Mouse (Mus musculus) gonadal fat pad, adult 2 months (tissue): Measurements from ENCODE around the gene Lix1l. TPM values are rescaled to one million over a fixed set of nuclear protein-coding genes. Genes with fewer than 3 reads are reported as not detected.
"Not testable (repeated sequence)": the region's sequence is repeated elsewhere in the genome, so short reads cannot be mapped to it uniquely, and the experiment has no call there.

Experiments used
- DNase-seq: peaks from one replicate; pipeline ENCODE4 v3.0.0-alpha.2; 2012; ENCODE audit warnings: low read depth
- polyA plus RNA-seq: library from polyadenylated mRNA; depleted of rRNA; stranded (reverse); fragments of >200 nt; gene quantifications from 2 replicates; pipeline ENCODE4 v1.2.3, GENCODE M21; 2012

The Lix1l gene
- polyA plus RNA-seq, 1 experiment, result 20.6 TPM

DNA sequence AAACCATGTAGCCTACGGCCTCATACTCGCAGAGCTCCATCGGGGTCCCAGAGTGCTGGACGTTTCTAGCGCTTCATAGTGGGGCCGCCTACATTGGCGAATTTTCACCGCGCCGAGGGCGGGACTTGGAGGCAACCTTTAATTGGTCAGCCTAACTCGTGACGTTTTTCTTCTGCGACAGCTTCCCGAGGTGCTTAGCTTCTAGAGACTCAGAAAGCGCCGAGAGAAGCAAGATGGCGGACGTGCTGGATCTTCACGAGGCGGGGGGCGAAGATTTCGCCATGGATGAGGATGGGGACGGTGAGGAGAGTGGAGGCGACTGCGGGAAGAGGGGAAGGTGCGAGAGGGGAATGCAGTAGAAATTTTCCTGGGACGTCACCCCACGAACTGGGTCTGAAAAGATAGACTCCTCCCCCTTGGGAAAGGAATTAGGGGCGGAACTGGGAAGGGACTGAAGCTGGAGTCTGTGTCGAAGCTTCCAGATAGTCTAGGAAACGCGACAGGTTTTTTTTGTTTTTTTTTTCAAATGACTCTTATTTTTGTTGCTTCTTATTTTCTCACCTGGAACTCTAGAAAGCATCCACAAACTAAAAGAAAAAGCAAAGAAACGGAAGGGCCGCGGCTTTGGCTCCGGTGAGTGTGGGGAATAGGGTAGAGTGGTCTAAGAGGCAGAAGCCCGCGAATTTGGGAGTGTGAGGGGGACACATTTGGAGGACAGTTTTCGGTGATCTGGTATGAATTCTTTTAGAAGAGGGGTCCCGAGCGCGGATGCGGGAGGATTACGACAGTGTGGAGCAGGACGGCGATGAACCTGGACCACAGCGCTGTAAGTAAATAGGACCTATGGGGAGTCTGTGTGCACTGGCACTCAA lies 29.0 kb downstream of the Lix1l start, which contains the start of gene Rbm8a:
Rbm8a (plus strand) TSS at position 205 of the 872 bp plus-strand sequence.
- DNase-seq, result peak; percentile 84

DNA sequence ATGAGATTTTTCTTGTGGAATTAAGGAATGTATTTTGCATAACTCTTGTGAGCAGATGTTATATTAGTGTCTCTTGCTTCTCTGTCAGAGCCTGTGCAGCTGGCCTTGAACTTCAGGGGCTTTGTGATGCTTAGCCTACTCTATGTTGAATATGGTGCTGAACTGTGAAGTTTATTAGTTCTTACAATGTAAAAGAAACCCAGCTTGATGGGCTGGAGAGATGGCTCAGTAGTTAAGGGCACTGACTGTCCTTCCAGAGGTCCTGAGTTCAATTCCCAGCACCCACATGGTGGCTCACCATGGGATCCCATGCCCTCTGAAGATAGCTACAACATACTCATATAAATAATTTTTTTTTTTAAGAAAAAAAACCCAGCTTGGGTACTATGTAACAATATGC lies 31.1 kb downstream of the Lix1l start:
- no peak for DNase-seq

DNA sequence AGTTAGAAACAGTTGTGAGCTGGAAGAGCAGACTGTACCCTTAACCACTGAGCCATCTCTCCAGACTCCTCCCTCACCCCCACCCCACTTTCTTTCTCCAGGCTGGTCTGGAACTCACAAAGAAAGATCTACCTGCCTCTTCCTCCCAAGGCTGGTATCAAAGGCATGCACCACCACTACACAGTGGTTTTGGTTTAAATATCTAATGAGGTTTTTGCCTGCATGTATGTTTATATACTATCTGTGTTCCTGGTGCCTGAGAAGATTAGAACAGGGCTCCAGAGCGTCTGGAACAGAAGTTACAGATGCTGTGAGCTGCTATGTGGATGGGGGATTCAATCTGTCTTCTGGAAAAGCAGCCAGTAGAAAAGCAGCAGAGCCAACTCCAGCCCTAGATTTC lies 33.1 kb downstream of the Lix1l start:
- no peak for DNase-seq

DNA sequence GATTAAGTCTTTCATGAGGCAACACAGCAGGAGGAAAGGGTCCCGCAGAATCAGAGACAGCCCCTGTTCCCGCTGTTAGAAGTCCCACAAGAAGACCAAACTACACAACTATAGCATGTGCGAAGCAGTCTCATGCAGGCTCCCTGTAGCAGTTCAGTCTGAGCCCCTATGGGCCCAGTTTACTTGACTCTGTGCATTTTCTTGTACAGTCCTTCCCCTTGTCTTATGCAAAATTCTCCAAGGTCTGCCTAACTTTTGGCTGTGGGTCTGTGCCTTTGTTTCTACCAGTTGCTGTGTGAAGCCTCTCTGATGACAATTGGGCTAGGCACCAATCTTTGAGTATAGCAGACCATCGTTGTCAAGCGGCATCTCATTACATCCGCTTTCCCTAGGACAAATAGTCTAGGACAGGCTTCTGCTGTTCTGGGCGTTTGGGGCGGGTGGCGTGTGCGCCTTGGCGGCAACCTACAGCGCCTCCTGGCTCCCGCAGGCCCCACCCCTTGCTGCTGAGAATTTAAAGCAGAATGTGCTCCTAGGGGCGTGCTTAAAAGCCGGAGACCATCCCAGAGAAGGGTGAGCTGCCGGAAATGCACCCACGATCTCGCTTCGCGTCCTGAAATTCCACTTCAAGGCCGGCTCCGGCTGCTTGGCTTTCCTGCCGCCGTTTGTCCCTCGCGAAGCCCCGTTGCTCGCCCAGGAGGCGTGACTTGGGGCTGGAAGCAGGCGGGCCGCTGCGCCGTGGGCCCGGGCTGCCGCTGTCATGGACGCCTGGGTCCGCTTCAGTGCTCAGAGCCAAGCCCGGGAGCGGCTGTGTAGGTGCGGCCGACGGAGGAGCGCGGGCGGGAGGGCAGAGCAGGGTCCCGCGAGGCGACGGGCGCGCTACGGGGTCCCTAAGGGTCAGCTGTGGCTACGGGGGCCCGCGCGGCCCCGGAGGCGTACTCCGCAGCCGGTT lies 34.3 kb downstream of the Lix1l start, which contains the start of the genes Pex11b and Gm42957:
Pex11b (plus strand) TSS at position 449 of the 952 bp plus-strand sequence.
Gm42957 (plus strand) TSS at position 547 of the 952 bp plus-strand sequence.
- peak; percentile 49 for DNase-seq

DNA sequence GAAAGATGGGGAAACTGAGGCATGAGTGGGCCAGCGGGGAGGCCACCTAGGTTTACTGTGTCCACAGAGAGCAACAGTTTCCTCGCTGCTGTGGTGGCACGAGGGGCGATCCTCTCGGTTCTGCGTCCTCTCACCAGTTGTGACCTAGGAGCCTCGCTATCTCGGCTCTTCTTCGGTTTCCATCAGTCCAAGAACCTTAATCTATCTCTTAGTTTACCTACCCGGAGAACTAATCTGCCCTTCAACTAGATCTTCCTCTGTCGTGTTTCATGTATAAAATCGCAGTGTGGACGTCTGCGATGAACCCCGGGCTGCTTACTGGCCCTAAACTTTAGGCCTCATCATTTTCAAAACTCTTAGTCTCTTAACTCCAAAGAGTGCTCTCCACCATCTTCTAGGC lies 35.0 kb downstream of the Lix1l start:
- no peak for DNase-seq

DNA sequence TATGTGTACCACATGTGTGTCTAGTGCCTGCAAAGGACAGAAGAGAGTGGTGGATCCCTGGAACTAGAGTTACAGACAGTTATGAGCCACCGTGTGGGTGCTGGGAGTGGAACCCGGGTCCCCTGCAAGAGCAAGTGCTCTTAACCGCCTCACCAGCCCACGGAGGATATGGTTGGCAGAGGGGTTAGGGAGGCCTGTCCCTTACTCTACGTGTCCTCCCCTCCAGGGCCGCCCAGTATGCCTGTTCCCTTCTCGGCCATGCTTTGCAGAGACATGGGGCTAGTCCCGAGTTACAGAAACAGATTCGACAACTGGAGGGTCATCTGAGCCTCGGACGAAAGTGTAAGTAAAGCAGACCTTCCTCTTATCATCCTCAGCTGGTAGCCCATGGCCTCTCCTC lies 35.5 kb downstream of the Lix1l start:
- DNase-seq, result no peak

DNA sequence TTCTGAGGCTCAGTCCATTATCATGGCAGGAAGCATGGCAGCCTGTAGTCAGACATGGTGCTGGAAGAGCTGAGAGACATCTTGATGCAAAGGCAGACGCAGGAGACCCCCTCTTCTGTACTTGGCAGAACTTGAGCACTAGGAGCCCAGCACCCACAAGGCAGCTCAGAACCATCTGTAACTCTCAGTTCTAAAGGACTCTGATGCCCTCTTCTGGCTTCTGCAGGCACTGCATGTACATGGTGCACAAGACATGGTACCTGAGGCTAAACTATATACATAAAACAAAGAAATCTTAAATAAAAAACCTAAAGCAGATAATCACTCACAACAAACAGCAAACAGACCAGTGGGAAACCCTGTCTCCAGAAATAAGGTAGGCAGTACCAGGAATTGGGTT lies 38.3 kb downstream of the Lix1l start:
- DNase-seq, result no peak

DNA sequence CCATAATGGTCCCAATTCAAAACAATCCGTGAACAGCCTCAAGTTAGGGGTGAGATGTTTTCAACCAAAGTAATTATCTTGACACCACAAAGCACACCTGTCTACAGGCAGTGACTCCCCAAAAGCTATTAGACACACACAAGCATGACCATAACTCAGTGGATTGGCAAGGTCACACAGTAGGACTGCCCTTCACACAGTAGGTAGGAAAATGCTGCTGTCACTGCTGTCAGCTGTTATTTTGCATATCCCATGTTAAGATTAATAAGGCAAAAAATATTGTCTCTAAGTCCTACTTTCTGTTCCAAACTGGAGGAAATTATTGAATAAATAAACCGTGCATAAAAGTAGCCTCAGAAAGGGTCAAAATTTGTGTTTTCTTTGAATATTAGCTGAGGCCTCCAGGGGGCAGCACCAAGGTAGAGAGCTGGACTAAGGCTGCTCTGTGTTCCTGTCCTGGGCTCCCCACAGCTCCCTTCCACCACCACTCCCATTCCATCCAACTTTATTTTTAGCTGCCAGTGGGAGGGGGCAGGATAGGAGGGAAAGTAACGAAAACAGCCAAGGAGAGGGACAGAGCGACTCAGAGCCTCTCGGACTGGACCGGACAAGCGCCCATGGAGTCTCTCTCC lies 44.2 kb downstream of the Lix1l start, which contains the start of gene Itga10:
Itga10 (plus strand) TSS at position 567 of the 632 bp plus-strand sequence.
- no peak for DNase-seq

DNA sequence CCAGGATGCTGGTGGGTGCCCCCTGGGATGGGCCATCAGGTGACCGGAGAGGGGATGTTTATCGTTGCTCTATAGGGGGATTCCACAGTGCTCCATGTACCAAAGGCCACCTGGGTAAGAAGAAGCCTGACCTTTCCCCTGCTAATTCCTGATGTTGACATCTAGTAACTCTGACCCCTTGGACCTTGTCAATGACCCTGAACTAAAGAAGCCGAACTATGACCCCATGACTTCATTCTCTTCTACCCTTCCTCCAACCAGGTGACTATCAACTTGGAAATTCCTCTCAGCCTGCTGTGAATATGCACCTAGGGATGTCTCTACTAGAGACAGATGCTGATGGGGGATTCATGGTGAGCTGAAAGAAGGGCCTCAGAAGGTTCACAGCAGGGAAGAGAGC lies 46.4 kb downstream of the Lix1l start:
- no peak for DNase-seq

DNA sequence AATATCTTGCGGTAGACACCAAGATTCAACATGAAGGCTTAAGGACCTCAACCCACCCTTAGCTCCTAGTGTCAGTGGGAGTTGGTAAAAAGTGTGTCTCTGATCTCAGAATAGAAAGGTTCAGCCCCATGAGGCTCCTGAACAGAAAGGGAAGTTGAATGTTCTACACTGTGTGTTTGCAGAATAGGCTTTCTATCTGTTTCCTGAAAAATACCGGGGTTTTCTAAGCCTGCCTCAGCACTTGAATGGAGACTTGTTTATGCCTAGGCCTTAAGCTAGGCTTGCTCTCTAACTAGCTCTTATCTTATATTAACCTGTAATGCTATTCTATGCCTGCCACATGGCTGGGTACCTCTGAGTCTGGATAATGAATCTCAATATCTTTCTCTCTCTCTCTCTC lies 60.0 kb downstream of the Lix1l start:
- no peak for DNase-seq

DNA sequence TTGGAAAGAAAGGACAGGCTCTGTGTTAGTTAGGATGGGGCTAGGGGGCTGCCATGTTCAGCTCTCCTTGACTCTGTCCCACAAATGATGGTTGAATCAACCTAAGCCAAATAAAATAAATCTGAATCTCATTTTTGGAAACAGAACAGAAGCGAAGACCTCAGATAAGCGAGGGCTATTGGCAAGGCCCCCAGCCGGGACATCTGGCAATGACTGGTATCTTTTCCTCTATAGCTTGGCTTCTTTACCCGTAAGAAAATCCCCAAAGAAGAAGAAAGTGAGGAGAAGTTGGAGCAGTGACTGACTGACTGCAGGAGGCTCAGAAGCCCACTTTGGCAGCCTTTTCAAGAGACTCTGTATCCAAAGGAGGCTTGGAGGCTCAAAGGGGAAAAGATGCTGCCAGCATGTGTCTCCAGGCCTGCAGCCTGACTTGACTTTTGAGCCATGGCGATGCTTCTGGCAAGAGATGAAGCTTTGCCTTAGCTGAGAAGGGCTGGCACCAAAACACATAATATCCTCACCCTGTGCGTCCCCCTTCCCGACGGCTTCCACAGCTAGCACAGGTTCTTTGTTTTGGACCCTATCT lies 61.9 kb downstream of the Lix1l start:
- DNase-seq, result no peak

DNA sequence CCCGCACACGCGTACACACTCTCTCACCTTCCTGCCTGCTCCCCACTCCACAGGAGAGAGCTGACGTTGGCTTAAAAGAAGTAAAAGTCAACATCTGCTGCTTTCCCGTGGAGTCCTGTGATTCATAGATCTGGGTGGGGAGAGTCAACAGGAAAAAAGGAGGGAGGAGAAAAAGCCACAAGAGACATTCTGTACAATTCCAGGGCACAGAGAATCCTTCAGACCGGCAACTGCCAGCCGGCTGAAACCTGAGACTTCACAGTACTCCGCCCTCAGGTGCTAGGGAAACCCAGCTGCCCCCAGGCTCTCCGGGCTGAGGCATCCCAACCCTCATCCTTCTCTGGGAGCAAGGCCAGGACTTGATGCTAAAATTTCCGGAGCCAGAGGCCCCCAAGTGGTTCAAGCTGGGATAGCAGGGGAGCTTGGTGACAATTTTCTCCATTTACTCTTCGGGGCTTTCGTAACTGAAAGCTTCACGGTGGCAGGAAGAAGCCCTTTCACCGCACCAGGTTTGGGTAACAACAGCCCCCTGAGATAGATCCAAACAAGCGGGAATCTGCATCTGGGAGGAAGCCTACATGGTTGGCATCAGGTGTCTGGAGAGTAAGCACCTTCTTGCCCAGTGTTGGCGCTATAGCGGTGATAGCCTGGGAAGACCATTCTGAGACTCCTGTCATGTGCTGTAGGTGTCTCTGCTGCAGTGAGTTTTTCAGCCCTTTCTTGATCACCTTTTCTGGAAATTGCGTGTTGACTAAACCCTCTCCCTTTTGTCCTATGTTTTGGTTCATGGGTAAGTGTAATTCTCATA lies 62.7 kb downstream of the Lix1l start:
- no peak for DNase-seq

DNA sequence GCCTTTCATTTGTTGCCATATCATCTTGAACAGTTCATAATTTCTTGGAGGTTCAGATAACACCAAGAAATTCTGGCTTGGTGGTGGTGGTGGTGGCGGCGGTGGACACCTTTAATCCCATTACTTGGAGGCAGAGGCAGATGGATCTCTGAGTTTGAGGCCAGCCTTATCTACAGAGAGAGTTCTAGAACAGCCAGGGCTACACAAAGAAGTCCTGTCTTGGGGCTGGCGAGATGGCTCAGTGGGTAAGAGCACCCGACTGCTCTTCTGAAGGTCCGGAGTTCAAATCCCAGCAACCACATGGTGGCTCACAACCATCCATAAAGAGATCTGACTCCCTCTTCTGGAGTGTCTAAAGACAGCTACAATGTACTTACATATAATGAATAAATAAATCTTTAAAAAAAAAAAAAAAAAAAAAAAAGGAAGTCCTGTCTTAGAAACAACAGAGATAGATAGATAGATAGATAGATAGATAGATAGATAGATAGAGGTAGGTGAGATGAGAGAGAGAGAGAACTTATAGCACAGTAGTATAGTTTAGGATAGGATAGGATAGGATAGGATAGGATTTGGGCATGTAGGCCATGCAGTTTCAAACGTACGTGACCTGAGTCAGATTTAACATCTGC lies 64.9 kb downstream of the Lix1l start:
- DNase-seq, result not testable (repeated sequence)

DNA sequence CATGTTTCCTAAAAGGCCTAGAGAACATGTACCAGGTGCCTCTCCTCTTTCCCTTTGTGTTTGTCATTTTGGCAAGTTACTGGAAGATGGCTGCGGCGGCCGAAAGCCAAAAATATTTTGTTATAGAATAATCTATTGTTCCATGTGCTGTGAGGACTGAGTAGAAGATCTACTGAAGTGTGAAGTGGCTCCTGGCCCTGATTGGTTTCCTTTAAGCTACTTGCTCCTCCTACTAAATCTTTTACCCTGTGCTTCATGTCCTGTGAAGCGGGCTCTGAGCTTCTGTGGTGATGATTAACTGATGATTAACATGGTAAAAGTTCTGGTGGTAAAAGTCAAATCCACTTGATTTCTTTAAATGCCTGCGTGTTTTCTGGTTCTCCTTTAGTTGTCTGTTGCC lies 66.0 kb downstream of the Lix1l start:
- DNase-seq, result no peak

DNA sequence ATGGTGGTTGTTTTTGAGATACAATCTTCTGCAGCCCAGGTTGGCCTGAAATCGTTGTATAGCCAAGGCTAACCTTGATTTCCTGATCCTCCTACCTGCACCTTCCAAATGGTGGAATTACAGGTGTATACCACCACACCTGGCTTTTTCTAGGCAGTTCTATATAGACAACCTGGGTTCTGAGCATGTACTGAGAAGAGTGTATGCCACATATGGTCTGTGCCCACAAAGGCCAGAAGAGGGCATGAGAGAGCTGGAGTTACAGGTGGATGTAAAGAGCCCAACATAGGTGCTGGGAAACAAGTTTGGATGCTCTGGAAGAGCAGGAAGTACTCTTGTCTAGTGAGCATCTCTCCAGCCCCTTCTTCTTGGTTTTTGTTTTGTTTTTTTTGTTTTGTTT lies 66.4 kb downstream of the Lix1l start:
- no peak for DNase-seq

DNA sequence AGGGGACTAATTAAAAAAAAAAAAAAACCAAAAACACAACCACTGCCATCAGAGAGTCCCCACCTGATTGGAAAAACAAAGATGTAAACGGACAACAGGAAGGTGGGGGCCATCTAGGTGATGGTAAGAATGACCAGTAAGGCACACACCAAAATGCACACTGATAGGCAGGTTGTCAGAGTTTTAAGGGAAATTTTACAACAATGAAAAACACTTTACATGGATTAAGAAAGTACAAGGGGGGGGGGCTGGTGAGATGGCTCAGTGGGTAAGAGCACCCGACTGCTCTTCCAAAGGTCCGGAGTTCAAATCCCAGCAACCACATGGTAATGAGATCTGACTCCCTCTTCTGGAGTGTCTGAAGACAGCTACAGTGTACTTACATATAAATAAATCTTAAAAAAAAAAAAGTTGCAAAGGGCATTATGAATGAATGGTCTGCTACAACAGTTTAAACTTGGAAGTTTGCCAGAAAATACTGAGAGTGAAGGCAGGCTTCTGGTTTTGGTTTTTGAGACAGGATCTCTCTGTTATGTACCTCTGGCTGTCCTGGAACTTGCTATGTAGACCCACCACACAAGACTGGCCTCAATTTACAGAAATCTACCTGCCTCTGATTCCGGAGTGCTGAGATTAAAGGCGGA lies 67.6 kb downstream of the Lix1l start:
- DNase-seq, result no peak

DNA sequence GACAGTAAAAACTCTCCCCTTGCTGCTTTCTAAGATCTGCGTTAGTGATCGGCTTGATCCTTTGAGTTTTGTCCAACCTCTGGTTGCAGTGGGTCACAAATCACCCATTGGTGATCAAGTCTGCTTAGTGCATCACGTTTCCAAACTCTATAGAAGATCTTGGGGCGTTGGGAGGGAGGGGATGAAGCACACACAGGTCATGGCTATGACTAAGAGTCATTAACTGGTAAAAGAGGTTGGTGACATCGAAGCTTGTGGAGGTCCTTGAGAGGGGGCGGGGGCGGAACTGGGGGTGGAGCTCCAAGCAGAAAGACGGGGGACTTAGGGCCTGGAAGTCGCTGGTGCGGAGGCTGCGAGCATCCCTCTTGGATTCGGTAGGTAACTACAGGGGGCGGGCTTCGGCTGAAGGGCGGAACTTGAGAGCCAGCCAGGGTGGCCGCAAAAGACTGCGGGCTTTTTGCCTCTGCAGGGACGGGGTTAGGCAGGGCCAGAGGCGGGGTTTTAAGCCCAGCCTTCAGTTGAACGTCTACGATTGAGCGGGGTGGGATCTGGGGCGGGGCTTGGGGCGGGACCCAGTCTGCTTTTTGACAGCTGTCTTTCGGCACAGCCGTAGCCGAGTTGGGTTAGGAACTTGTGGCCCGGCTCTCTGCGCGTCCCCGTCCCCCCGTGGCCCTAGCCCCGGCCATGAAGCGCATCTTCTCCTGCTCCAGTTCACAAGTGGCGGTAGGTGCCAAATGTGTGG lies 68.9 kb downstream of the Lix1l start, which contains the start of gene Ankrd35:
Ankrd35 (plus strand) TSS at position 405 of the 742 bp plus-strand sequence.
- DNase-seq, result no peak

DNA sequence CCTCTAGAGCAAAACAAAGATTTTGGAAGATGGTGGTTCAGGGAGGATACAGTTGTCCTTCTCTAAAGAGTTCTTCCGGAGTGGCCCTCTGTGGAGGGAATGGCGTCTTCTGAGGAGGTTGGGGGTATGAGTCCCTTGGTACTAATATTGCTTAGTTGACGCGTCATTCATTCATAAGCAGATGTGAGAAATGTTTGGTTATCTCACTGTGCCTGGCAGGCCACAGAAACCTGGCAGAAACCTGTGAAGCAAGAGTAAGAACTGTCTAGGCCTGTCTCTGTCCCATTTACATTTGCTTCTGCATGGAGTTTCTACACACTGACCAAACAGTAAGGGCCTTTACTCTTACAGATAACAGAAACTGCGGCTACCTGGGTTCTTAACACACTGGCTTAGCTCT lies 70.6 kb downstream of the Lix1l start:
- no peak for DNase-seq

DNA sequence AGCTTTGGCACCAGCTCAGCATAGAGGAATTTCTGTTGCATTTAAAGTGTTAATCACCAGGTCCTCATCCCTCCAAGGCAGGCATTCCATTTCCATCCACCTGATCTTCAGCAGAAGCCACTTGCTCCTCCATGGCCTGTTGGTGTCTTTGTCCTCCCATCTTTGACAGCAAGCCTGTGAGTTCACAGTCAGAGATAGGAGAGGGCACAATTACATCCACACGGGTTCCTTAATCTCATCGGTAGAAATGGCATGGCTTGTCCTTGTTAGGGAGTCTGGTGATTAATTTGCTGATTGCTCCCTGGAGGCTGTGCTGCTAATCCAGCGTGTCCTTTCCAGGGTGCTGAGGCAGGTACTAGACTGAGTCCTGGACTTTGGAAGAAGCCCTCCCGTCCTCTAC lies 72.6 kb downstream of the Lix1l start:
- DNase-seq, result no peak
